Mouse (Mus musculus) forebrain, embryonic 15.5 days (tissue): Measurements from ENCODE around the gene Slc9a3r1. TPM values are rescaled to one million over a fixed set of nuclear protein-coding genes. Genes with fewer than 3 reads are reported as not detected.
A peak's percentile ranks its signal among the peaks of the same experiment; 100 is the strongest.

Source experiments
- ATAC-seq: fragments of 200-750 bp; cut with Nextera tagmentation; replicated peaks from 2 replicates; pipeline ENCODE4 v1.8.0; 2017; ENCODE audit warnings: mild to moderate bottlenecking, moderate TSS enrichment, moderate library complexity
- H3K27ac ChIP-seq: fragments of 300-500 bp; sonication (generic); replicated peaks from 2 replicates; pipeline ENCODE4 v1.5.1; 2015; ENCODE audit warnings: mild to moderate bottlenecking, inconsistent platforms
- H3K27me3 ChIP-seq: fragments of 300-500 bp; sonication (generic); 2 replicates; pipeline ENCODE4 v1.6.1; 2015; ENCODE audit warnings: inconsistent platforms
- H3K36me3 ChIP-seq: fragments of 300-500 bp; sonication (generic); 2 replicates; pipeline ENCODE4 v1.6.1; 2015; ENCODE audit warnings: mild to moderate bottlenecking, inconsistent platforms
- H3K4me1 ChIP-seq: fragments of 300-500 bp; sonication (generic); 2 replicates; pipeline ENCODE4 v1.6.1; 2015; ENCODE audit warnings: inconsistent platforms
- H3K4me2 ChIP-seq: fragments of 300-500 bp; sonication (generic); replicated peaks from 2 replicates; pipeline ENCODE4 v1.6.1; 2015; ENCODE audit warnings: mild to moderate bottlenecking, inconsistent platforms
- H3K4me3 ChIP-seq: fragments of 300-500 bp; sonication (generic); 2 replicates; pipeline ENCODE4 v1.5.1; 2015; ENCODE audit warnings: mild to moderate bottlenecking, inconsistent platforms
- H3K9ac ChIP-seq: fragments of 300-500 bp; sonication (generic); replicated peaks from 2 replicates; pipeline ENCODE4 v1.6.1; 2015; ENCODE audit warnings: mild to moderate bottlenecking, inconsistent platforms
- H3K9me3 ChIP-seq: fragments of 300-500 bp; sonication (generic); 2 replicates; pipeline ENCODE4 v1.6.1; 2016; ENCODE audit warnings: inconsistent platforms
- WGBS: fragments of 180-500 bp; shearing (Covaris S2); methylation state at CpG from one replicate; pipeline ENCODE4 v1.1.7; 2015; ENCODE audit warnings: mixed read lengths; 5-methylcytosine and 5-hydroxymethylcytosine counted together
- polyA plus RNA-seq: library from polyadenylated mRNA; unstranded; fragments of >200 nt; fragmentation: Nextera tagmentation; extraction: Ambion mirVana; gene quantifications from 2 replicates; pipeline ENCODE4 v1.2.1, GENCODE M21; 2015

The Slc9a3r1 gene
- polyA plus RNA-seq, 1 experiment from 2014 or later = 50.5 TPM

DNA sequence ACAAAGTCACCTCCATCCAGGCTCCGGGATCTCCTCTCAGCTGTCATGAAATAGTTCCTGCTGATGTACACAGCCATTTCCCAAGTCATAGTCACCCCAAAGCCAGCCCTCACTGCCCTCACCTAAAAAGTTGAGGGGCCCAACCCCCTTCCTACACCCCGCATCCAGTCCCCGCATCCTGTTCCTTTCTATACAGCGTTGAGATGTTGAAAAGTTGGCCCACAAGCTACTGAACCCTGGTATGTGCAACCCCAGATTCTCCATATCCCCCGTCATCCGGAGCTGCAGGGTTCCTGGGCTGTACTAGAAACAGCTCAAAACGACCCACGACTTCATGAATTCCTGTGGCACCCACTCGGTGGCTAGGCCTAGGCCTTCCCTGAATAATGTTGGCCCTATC, 10.1 kb upstream of the Slc9a3r1 start:
- ATAC-seq = no peak
- no peak overlapping the region for H3K27ac ChIP-seq
- H3K4me2 ChIP-seq = no peak overlapping the region
- no peak overlapping the region for H3K4me3 ChIP-seq
- peaks cover 19% of the 10 kb centered on the region for H3K27me3 ChIP-seq
- H3K4me1 ChIP-seq = peaks cover 18% of the 10 kb centered on the region
- 80% methylated on average over 9 of the region's 9 CpGs for WGBS
- no peaks in the 10 kb centered on the region for H3K9me3 ChIP-seq
- no peak overlapping the region for H3K9ac ChIP-seq
- no peaks in the 10 kb centered on the region for H3K36me3 ChIP-seq

DNA sequence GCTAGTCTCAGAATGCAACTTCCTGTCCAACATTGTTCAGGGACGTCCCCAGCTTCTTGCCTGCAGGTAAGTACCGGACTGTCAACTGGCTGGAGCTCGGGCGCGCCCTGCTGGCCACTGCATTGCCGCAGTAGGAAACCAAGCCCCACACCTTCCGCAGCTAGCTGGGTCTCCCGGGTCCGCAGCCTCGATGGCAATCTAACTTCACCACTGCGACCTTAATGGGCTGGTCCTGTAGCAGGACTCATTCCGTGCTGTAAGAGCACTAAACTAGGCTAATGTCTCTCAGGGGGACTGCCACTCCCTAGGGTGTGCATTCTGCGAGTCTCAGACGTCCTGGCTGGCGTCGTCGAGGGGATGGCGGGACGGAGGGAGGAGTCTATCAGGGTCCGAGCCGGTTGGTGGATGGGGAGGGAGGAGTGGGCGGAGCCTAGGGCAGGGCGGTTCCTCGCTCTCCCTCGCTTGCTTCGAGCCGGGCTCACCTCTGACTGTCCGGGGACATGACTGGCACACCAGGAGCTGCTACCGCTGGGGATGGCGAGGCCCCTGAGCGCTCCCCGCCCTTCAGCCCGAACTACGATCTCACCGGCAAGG, 9.3 kb upstream of the Slc9a3r1 start:
- Histone ChIP-seq H3K36me3 (no peaks in the 10 kb centered on the region), H3K9me3 (no peaks in the 10 kb centered on the region), H3K27me3 (peaks cover 19% of the 10 kb centered on the region), H3K4me2 (peak overlapping the region; percentile 38), H3K4me1 (peaks cover 18% of the 10 kb centered on the region), H3K27ac (no peak overlapping the region), H3K4me3 (peak overlapping the region; percentile 28), H3K9ac (no peak overlapping the region)
- ATAC-seq = 0 out of 2 replicates have a peak, but pooled peaks have one; percentile 49
- under 1% methylated on average over 35 of the region's 35 CpGs for WGBS

DNA sequence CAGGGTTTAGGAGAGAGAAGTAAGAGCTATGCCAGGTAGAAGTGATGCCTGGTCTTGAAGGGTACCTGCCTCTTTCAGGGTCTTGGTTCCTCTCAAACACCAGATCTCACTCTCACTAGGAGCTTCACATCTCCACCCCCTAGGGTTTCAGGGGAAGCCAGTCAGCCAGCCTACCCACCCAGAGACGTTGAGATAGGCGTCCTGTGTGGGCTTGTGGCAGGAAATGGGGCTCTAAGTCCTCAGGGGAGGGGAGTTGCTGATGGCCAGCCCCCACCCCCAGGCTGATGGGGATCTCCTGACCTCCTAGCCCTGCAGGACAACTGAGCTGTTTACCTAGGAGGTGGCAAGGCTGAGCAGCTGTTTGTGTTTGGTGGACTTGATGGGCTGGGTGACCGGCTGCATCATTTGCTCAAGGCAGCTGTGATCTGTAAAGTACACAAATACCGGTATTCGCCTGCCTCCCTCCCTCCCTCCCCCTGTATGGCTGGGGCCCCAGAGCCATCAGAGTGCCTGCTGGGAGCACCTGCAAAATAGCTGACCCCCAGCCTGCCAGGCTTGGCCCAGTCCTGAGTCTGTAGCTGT, 8.0 kb upstream of the Slc9a3r1 start:
- H3K4me3 ChIP-seq = no peak overlapping the region
- 33% methylated on average over 5 of the region's 5 CpGs for WGBS
- no peaks in the 10 kb centered on the region for H3K9me3 ChIP-seq
- no peak overlapping the region for H3K9ac ChIP-seq
- peaks cover 18% of the 10 kb centered on the region for H3K4me1 ChIP-seq
- ATAC-seq = no peak
- no peak overlapping the region for H3K4me2 ChIP-seq
- H3K27ac ChIP-seq = no peak overlapping the region
- peaks cover 19% of the 10 kb centered on the region for H3K27me3 ChIP-seq
- no peaks in the 10 kb centered on the region for H3K36me3 ChIP-seq

DNA sequence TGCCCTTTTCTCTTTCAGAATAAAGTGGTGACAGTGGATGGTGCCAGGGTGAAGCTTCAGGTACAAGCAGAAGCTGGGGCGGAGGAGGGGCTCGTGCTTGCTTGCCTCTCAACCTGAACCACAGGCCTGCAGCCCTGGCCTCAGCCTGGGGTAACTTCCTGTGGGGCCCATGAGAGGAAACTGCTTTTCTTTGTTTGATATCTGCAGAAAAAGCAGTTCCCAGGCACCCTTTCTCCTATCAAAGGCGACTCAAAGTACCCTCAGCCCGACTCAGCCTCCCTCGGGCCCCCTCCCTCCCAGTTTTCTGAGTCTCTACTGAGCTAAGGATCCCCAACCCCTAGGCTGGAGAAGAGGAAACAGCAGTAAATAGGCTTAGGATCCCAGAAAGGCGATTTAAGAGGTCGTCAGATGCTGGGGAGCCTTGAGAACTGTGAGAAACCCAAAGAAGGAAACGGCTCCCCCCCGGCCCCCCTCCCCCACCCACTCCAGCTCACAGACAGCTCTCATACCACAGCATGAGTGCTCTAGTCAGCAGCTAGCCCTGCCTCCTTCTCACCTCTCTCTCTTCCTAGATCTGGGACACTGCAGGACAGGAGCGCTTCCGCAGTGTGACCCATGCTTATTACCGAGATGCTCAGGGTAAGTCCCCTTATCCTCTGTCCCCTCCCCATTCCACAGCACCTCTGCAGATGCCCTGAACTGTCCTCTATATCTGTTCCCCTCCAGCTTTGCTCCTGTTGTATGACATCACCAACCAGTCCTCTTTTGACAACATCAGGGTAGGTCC, 5.0 kb upstream of the Slc9a3r1 start:
- Histone ChIP-seq H3K4me3 (no peak overlapping the region), H3K9ac (no peak overlapping the region), H3K4me2 (no peak overlapping the region), H3K36me3 (no peaks in the 10 kb centered on the region), H3K9me3 (no peaks in the 10 kb centered on the region), H3K4me1 (peaks cover 17% of the 10 kb centered on the region), H3K27me3 (peaks cover 36% of the 10 kb centered on the region), H3K27ac (no peak overlapping the region)
- WGBS = 35% methylated on average over 12 of the region's 12 CpGs
- no peak for ATAC-seq

DNA sequence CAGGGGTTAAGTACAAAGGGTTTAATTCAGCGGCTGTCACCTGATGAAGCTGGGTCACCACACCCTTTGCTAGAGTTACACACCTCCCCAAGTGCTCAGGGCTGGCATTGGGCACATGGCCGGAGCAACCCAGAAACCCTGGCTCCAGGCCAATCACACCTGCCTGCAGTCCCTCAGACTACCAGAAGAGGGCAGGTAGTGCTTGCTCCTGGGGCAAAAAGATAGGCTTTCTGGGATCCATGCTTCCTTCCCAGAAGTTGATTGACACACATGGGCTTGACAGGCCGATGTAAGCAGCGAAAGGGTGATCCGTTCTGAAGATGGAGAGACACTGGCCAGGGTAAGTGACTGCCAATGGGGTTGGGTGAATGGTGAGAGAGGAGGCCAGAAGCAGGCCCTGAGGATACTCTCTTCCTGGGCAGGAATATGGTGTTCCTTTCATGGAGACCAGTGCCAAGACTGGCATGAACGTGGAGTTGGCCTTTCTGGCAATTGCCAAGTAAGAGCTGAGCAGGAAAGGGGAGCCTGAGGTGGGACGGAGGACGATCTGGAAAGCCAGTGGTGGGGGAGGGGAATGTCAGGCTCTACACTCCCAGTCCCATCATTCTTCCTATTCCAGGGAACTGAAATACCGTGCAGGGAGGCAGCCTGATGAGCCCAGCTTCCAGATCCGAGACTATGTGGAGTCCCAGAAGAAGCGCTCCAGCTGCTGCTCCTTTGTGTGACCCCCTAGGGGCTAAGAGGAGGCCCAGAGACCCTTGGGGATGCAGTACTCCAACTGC, 2.9 kb upstream of the Slc9a3r1 start:
- H3K9ac ChIP-seq = no peak overlapping the region
- no peaks in the 10 kb centered on the region for H3K9me3 ChIP-seq
- H3K27ac ChIP-seq = no peak overlapping the region
- H3K4me2 ChIP-seq = no peak overlapping the region
- peaks cover 30% of the 10 kb centered on the region for H3K4me1 ChIP-seq
- no peak overlapping the region for H3K4me3 ChIP-seq
- 51% methylated on average over 11 of the region's 11 CpGs for WGBS
- no peaks in the 10 kb centered on the region for H3K36me3 ChIP-seq
- ATAC-seq = no peak
- peaks cover 34% of the 10 kb centered on the region; the same call in 1 of the 2 replicates for H3K27me3 ChIP-seq

DNA sequence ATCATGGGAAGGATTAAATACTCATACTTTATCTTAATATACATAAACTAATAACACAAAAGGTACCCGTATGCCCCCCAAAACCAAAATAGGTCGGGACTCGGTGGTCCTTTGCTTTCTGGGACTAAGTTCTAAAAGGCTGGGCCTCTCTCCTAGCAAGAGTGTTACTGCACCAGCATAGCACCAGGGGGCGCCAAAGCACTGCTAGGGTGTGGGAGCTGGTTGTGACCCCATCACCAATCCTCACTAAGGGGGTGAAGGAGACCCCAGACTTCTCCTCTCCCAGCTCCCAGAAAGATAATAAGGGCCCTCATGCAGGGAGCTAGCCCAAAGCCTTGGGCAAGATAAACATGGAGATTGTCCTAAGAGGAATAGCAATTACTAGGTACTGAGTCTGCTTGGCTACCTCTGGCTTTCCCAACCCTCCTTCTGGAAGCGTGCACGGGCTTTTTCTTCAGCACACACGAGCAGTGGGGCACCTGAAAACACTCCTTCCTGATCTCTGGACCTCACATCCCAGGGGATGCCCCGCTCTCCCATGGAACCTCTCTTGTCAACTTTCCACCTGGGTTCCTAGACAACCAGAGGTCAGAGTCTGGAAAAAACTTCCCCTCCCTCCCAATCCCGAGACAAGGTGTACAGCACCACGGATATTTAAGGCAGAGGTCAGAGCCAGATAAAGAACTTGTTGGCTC, 2.1 kb upstream of the Slc9a3r1 start:
- Histone ChIP-seq H3K27me3 (peaks cover 41% of the 10 kb centered on the region; the same call in 1 of the 2 replicates), H3K27ac (no peak overlapping the region), H3K36me3 (no peaks in the 10 kb centered on the region), H3K9me3 (no peaks in the 10 kb centered on the region), H3K4me2 (no peak overlapping the region), H3K4me3 (no peak overlapping the region), H3K9ac (no peak overlapping the region), H3K4me1 (peaks cover 37% of the 10 kb centered on the region)
- no peak for ATAC-seq
- 27% methylated on average over 10 of the region's 10 CpGs for WGBS

DNA sequence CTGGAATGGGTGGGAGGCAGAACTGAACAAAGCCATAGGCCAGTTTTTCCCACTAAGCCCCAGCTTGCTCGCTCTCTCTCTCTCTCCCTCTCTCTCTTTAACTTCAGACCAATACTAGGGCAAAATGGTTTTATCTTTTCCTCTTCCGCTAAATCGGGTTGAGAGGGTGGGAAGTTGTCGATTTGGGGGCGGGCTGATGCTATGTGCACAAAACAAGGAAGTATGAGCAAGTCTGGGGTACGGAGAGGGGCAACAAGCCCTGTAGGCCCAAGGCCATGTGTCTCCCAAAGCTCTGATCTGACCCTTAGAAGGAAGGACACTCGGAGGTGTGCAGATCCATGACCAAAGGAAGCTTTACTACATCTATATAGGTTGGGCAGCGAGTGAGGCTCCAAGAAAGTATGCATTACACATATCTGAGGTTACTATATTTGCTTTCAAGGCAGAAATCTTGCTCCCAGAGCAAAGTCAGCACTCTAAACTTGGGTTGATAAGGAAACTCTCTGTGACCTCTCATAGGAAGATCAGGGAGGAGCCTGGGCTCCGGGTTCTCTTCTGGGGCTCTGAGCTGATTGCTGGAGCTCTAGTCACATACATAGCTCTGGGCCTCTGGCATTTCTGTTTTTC, 1.4 kb upstream of the Slc9a3r1 start:
- 62% methylated on average over 9 of the region's 9 CpGs for WGBS
- Histone ChIP-seq H3K4me3 (no peak overlapping the region), H3K4me1 (peaks cover 37% of the 10 kb centered on the region), H3K9ac (no peak overlapping the region), H3K36me3 (no peaks in the 10 kb centered on the region), H3K27ac (no peak overlapping the region), H3K27me3 (peaks cover 41% of the 10 kb centered on the region; the same call in 1 of the 2 replicates), H3K4me2 (no peak overlapping the region), H3K9me3 (no peaks in the 10 kb centered on the region)
- ATAC-seq = no peak

DNA sequence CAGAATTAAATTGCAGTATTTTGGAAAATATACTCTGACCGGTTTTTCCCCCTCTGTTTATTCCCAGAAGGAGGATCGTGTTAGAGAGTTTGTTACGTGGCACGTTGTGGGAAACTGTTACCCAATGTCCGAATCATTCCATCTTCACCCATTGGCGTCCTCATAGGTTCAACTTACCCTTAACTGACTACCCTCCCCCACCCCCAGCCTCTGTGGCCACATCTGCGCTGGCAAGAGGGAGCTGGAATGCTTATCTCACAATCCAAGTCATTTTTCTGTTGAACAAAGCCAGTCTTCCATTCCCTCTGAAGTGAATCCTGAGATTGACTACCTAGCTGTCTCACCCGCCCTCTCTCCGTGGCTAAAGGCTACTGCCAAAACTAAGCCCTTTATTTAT, 938 bp upstream of the Slc9a3r1 start:
- Histone ChIP-seq H3K9me3 (no peaks in the 10 kb centered on the region), H3K27ac (no peak overlapping the region), H3K27me3 (peaks cover 41% of the 10 kb centered on the region; the same call in 1 of the 2 replicates), H3K4me2 (peak overlapping the region; percentile 81), H3K4me1 (peaks cover 37% of the 10 kb centered on the region), H3K4me3 (no peak overlapping the region), H3K9ac (no peak overlapping the region), H3K36me3 (no peaks in the 10 kb centered on the region)
- ATAC-seq = no peak
- WGBS = 31% methylated on average over 9 of the region's 9 CpGs

DNA sequence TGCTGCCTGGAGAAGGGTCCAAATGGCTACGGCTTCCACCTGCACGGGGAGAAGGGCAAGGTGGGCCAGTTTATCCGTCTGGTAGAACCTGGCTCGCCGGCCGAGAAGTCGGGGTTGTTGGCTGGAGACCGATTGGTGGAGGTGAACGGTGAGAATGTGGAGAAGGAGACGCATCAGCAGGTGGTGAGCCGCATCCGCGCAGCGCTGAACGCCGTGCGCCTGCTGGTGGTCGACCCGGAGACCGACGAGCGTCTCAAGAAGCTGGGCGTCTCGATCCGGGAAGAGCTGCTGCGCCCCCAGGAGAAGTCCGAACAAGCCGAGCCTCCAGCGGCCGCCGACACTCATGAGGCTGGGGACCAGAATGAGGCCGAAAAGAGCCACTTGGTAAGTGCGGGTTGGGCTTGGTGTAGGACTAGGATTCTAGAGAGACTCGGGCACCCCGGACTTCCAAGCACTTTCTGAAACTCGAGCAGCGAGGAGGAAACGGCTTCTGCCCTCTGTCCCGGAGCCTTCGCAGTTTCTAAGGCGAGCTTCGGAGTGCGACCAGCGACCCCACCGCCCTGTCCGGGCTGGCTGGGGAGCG, 518 bp downstream of the Slc9a3r1 start:
- 0 out of 2 replicates have a peak overlapping the region, but pooled peaks have one; percentile 39 for H3K27ac ChIP-seq
- H3K9me3 ChIP-seq = no peaks in the 10 kb centered on the region
- peak; percentile 46; the same call in 1 of the 2 replicates for ATAC-seq
- H3K9ac ChIP-seq = peak overlapping the region; percentile 49
- H3K27me3 ChIP-seq = peaks cover 41% of the 10 kb centered on the region; the same call in 1 of the 2 replicates
- H3K36me3 ChIP-seq = no peaks in the 10 kb centered on the region
- peak overlapping the region; percentile 81 for H3K4me2 ChIP-seq
- under 1% methylated on average over 47 of the region's 47 CpGs for WGBS
- H3K4me1 ChIP-seq = peaks cover 37% of the 10 kb centered on the region
- H3K4me3 ChIP-seq = peak overlapping the region; percentile 58

DNA sequence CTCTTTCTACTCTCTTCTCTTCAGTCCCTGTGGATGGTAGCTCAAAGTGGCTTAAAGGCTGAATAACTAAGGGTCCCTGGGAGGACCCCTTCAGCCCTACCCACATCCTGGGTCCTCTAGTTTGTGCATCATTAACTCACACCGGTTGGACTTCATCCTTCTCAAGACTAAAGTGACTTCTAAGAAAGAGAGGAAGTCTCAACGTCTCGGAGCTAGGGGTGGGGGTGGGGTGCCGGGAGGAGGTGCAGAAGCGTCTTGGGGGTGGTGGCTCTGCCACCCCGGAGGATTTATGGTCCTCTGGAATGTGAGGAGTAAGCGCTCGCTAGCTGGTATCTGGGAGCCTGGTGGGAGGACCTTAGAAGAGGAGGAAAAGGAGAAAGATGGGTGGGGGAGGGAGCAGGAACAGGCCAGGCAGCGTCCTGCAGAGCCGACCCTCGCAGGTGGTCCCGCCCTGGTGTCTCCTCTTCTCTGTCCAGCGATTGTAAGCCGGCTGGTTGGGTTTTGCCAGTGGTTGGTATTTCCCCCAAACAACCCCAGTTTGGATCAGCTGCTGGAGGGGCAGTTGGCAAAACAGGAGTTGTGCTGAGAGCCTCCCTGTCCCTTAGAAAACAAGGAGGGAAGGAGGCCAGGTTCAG, 1.3 kb downstream of the Slc9a3r1 start:
- no peak overlapping the region for H3K27ac ChIP-seq
- no peak for ATAC-seq
- H3K4me3 ChIP-seq = peak overlapping the region; percentile 58
- H3K4me1 ChIP-seq = peaks cover 37% of the 10 kb centered on the region
- peak overlapping the region; percentile 81 for H3K4me2 ChIP-seq
- WGBS = under 1% methylated on average over 14 of the region's 14 CpGs
- H3K36me3 ChIP-seq = no peaks in the 10 kb centered on the region
- no peaks in the 10 kb centered on the region for H3K9me3 ChIP-seq
- peaks cover 41% of the 10 kb centered on the region; the same call in 1 of the 2 replicates for H3K27me3 ChIP-seq
- H3K9ac ChIP-seq = peak overlapping the region; percentile 49
